Comparison of ENCODE assay signal across 35 mouse cellular contexts in the genomic region with DNA sequence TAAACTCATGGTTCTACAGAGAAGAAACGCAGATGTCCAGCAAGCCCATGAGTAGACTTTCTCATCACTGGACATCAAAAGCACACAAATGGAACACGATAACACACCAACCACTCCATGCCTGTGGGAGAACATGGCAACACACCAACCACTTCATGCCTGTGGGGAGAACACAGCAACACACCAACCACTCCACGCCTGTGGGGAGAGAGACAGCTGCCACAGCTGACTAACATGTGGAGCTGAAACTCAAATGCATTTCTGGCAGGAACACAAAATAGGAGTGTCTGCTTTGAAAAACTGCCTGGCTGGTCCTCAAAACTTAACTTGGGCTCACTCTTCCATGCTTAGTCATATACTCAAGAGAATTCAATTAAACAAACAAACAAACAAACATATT.
"Had no signal": no experiment of that assay in that cellular context is flagged by ENCODE, and none has a peak within 500 bp of the region (broad histone marks: within the 10 kb centered on the region; RNA-seq: fewer than 3 reads in every experiment).

No protein-coding gene starts in this region.

- H3K9me3 ChIP-seq: heart, embryonic 10.5 days; heart, embryonic 12.5 days; heart, embryonic 13.5 days; heart, embryonic 15.5 days; hindbrain, embryonic 10.5 days; hindbrain, embryonic 12.5 days; hindbrain, embryonic 13.5 days; hindbrain, embryonic 15.5 days; intestine, embryonic 15.5 days; kidney, embryonic 15.5 days had no signal

- H3K4me3 ChIP-seq: heart, embryonic 10.5 days; heart, embryonic 12.5 days; heart, embryonic 13.5 days; heart, embryonic 15.5 days; hindbrain, embryonic 10.5 days; hindbrain, embryonic 12.5 days; hindbrain, embryonic 13.5 days; hindbrain, embryonic 15.5 days; intestine, embryonic 15.5 days; kidney, embryonic 15.5 days; layer of hippocampus, adult 2 months had no signal

- H3K9ac ChIP-seq: heart, embryonic 12.5 days; heart, embryonic 13.5 days; heart, embryonic 15.5 days; hindbrain, embryonic 12.5 days; hindbrain, embryonic 13.5 days; hindbrain, embryonic 14.5 days; hindbrain, embryonic 15.5 days; intestine, embryonic 15.5 days; kidney, embryonic 15.5 days had no signal

- H3K27me3 ChIP-seq: heart, embryonic 12.5 days; heart, embryonic 13.5 days; heart, embryonic 15.5 days; hindbrain, embryonic 12.5 days; hindbrain, embryonic 13.5 days; hindbrain, embryonic 15.5 days; intestine, embryonic 15.5 days; kidney, embryonic 15.5 days had no signal

- ATAC-seq: hindbrain, embryonic 16.5 days; hindbrain, postnatal 0 days; inflammation-experienced regulatory T-cells, adult 6 months; intestine, embryonic 15.5 days; intestine, embryonic 16.5 days; intestine, postnatal 0 days had no signal

- H3K4me2 ChIP-seq: heart, embryonic 11.5 days; heart, embryonic 12.5 days; heart, embryonic 13.5 days; heart, embryonic 15.5 days; hindbrain, embryonic 12.5 days; hindbrain, embryonic 13.5 days; hindbrain, embryonic 14.5 days; hindbrain, embryonic 15.5 days; intestine, embryonic 15.5 days; kidney, embryonic 15.5 days had no signal

- H3K36me3 ChIP-seq: heart, embryonic 10.5 days; heart, embryonic 12.5 days; heart, embryonic 13.5 days; heart, embryonic 15.5 days; hindbrain, embryonic 10.5 days; hindbrain, embryonic 12.5 days; hindbrain, embryonic 13.5 days; hindbrain, embryonic 15.5 days; intestine, embryonic 15.5 days; kidney, embryonic 15.5 days had no signal

- H3K4me1 ChIP-seq: heart, embryonic 10.5 days; heart, embryonic 12.5 days; heart, embryonic 13.5 days; heart, embryonic 15.5 days; hindbrain, embryonic 10.5 days; hindbrain, embryonic 12.5 days; hindbrain, embryonic 13.5 days; hindbrain, embryonic 15.5 days; intestine, embryonic 15.5 days; kidney, embryonic 15.5 days had no signal

- DNase-seq: heart, postnatal 10 days; heart, postnatal 14 days; heart, postnatal 36 days; heart, postnatal 4 days; kidney, adult 11 months; kidney, adult 18-20 months; kidney, adult 2 months; kidney, adult 8-10 months; kidney, adult 9 months; kidney, postnatal 10 days; kidney, postnatal 14 days; kidney, postnatal 25 days; kidney, postnatal 36 days; kidney, postnatal 4 days; layer of hippocampus, adult 9-11 months; layer of hippocampus, postnatal 36 days had no signal

- H3K27ac ChIP-seq: heart, embryonic 10.5 days; heart, embryonic 13.5 days; heart, embryonic 15.5 days; hindbrain, embryonic 10.5 days; hindbrain, embryonic 12.5 days; hindbrain, embryonic 13.5 days; hindbrain, embryonic 14.5 days; hindbrain, embryonic 15.5 days; hindbrain, postnatal 0 days; intestine, embryonic 15.5 days; kidney, embryonic 15.5 days; kidney, postnatal 0 days; layer of hippocampus, adult 2 months had no signal
